Mouse (Mus musculus): Measurements from ENCODE around the gene Il17rd.

DNA sequence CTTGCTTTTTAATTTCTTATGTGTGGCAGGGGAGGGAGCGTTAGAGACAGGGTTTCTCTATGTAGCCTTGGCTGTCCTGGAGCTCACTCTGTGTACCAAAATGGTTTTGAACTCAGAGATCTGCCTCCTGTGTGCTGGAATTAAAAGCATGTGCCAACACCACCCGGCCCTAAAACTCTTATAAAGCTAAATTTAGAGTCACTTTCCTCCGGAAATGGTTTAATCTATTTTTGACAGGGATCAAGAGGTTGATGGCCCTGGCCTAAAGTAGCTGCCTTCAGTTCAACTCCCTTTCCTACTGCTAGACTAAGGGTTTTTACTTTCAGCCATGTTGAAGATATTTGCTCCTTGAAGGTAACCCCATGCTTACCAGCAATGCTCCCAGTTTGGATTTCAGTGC, 45.3 kb upstream of the Il17rd start:
- TF ChIP-seq CTCF (IDR thresholded peaks at IDR 0.05; ENCODE audit: borderline replicate concordance, insufficient read depth, low read depth, low read length) (no peak), POLR2A (IDR thresholded peaks at IDR 0.05; ENCODE audit: borderline replicate concordance, insufficient read depth, low read length) (no peak)

Data from cerebellum, adult 2 months (tissue).